Mouse (Mus musculus): ENCODE data around the gene Kif13a.

Kif13a gene

GRCm38 (mm10) chr13:46921559-46921958, 8.1 kb downstream of the Kif13a start:
- DNase-seq (ENCODE audit: low spot score): no peak

GRCm38 (mm10) chr13:46919797-46920196, 9.9 kb downstream of the Kif13a start:
- DNase-seq (ENCODE audit: low spot score): no peak

GRCm38 (mm10) chr13:46918509-46918908, 11.2 kb downstream of the Kif13a start:
- DNase-seq (ENCODE audit: low spot score): peak; percentile 33

GRCm38 (mm10) chr13:46911960-46912359, 17.7 kb downstream of the Kif13a start:
- no peak for DNase-seq (ENCODE audit: low spot score)

- DNase-seq (ENCODE audit: low spot score): peak; percentile 39
Observed at GRCm38 (mm10) chr13:46911018-46911419, 18.6 kb downstream of the Kif13a start.

- no peak for DNase-seq (ENCODE audit: low spot score)
Observed at GRCm38 (mm10) chr13:46909946-46910345, 19.7 kb downstream of the Kif13a start.

- DNase-seq (ENCODE audit: low spot score): no peak
Observed at GRCm38 (mm10) chr13:46909005-46909565, 20.6 kb downstream of the Kif13a start.

- no peak for DNase-seq (ENCODE audit: low spot score)
Observed at GRCm38 (mm10) chr13:46908387-46908786, 21.3 kb downstream of the Kif13a start.

- peak; percentile 40 for DNase-seq (ENCODE audit: low spot score)
Observed at GRCm38 (mm10) chr13:46907861-46908260, 21.8 kb downstream of the Kif13a start.

- no peak for DNase-seq (ENCODE audit: low spot score)
Observed at GRCm38 (mm10) chr13:46907115-46907514, 22.6 kb downstream of the Kif13a start.

- no peak for DNase-seq (ENCODE audit: low spot score)
Observed at GRCm38 (mm10) chr13:46905971-46906370, 23.7 kb downstream of the Kif13a start.

- DNase-seq (ENCODE audit: low spot score): no peak
Observed at GRCm38 (mm10) chr13:46904982-46905621, 24.6 kb downstream of the Kif13a start.

- no peak for DNase-seq (ENCODE audit: low spot score)
Observed at GRCm38 (mm10) chr13:46902568-46903255, 27.0 kb downstream of the Kif13a start.

GRCm38 (mm10) chr13:46900870-46901555, 28.7 kb downstream of the Kif13a start:
- no peak for DNase-seq (ENCODE audit: low spot score)

- no peak for DNase-seq (ENCODE audit: low spot score)
Observed at GRCm38 (mm10) chr13:46898837-46899236, 30.8 kb downstream of the Kif13a start.

GRCm38 (mm10) chr13:46898411-46898810, 31.3 kb downstream of the Kif13a start:
- DNase-seq (ENCODE audit: low spot score): no peak

GRCm38 (mm10) chr13:46892380-46892779, 37.3 kb downstream of the Kif13a start:
- no peak for DNase-seq (ENCODE audit: low spot score)

GRCm38 (mm10) chr13:46888150-46888683, 41.5 kb downstream of the Kif13a start:
- DNase-seq (ENCODE audit: low spot score): no peak

- no peak for DNase-seq (ENCODE audit: low spot score)
Observed at GRCm38 (mm10) chr13:46886497-46887261, 43.0 kb downstream of the Kif13a start.

GRCm38 (mm10) chr13:46885759-46886060, 44.0 kb downstream of the Kif13a start:
- no peak for DNase-seq (ENCODE audit: low spot score)

- no peak for DNase-seq (ENCODE audit: low spot score)
Observed at GRCm38 (mm10) chr13:46884898-46885758, 44.5 kb downstream of the Kif13a start.
